Mouse (Mus musculus) heart, adult 2 months (tissue): ENCODE data around the gene Mrps26.

Experiments used
- CTCF ChIP-seq: fragments of 200-600 bp; IDR thresholded peaks from 2 replicates; pipeline ENCODE4 v1.8.1; 2022; ENCODE audit warnings: antibody characterized with exemption, mild to moderate bottlenecking, moderate library complexity
- EP300 ChIP-seq: fragments of 200-500 bp; IDR thresholded peaks from 2 replicates; pipeline ENCODE4 v1.6.1; 2011; ENCODE audit warnings: low read depth, low read length, control low read depth; ENCODE audit not compliant: insufficient read depth
- POLR2A ChIP-seq: fragments of 200-500 bp; IDR thresholded peaks from 2 replicates; pipeline ENCODE4 v1.6.1; 2011; ENCODE audit warnings: mild to moderate bottlenecking, low read depth, low read length, control low read depth; ENCODE audit not compliant: insufficient read depth

GRCm38 (mm10) chr2:130586016-130586415 is 22.5 kb downstream of the Mrps26 start:
- TF ChIP-seq POLR2A (no peak), CTCF (no peak), EP300 (no peak)
